Mouse (Mus musculus): ENCODE results near the gene Gal3st3. TPM values are rescaled to one million over a fixed set of nuclear protein-coding genes. Genes with fewer than 3 reads are reported as not detected.

Gal3st3 gene
- 0.06 TPM in 1 of 2 replicates, not detected in the other for polyA plus RNA-seq (2012; rRNA removed; ENCODE audit: low replicate concordance)

DNA sequence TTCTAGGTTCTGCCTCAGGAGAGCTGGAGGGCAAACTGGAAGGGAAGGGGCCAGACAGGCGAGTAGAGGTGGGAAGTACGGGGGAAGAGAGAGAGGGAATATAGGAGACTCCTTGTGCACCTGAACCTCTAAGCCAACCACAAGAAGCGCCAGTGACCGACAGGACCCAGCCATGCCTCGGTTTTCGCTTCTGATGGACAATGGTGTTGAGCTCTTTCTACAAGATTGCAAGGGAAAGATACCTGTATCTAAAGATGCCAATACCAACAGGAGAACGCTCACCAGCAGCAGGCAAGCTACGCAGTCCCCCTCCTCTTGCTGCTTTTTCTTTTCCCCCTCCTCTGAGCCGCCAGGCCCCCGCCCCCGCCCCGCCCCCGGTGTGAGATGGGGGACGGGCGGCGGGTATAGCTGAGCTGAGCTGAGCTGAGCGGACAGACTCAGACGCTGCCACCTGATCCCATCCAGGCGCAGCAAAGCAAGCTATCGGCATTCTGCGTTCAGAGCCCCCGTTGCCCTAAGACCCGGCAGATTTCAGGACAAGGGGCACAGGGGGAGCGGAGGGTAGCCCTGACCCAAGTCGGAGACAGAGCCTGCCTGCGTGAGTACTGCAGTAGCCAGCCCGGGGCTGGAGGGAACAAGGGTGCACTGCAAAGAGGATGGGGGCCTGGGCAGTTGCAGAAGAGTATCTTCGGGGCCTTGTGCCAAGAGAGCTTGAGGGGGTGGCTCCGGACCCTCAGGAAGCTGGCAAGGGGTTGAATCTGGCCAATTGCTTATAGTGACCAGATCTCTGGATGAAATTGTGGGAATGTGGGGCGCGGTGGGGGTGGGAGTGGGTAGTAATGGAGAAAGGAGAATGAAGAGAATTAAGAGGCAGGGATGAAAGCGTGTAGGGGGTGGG is at the start of gene Gal3st3:
Gal3st3 (plus strand) TSS at position 429 of the 898 bp plus-strand sequence.

DNA sequence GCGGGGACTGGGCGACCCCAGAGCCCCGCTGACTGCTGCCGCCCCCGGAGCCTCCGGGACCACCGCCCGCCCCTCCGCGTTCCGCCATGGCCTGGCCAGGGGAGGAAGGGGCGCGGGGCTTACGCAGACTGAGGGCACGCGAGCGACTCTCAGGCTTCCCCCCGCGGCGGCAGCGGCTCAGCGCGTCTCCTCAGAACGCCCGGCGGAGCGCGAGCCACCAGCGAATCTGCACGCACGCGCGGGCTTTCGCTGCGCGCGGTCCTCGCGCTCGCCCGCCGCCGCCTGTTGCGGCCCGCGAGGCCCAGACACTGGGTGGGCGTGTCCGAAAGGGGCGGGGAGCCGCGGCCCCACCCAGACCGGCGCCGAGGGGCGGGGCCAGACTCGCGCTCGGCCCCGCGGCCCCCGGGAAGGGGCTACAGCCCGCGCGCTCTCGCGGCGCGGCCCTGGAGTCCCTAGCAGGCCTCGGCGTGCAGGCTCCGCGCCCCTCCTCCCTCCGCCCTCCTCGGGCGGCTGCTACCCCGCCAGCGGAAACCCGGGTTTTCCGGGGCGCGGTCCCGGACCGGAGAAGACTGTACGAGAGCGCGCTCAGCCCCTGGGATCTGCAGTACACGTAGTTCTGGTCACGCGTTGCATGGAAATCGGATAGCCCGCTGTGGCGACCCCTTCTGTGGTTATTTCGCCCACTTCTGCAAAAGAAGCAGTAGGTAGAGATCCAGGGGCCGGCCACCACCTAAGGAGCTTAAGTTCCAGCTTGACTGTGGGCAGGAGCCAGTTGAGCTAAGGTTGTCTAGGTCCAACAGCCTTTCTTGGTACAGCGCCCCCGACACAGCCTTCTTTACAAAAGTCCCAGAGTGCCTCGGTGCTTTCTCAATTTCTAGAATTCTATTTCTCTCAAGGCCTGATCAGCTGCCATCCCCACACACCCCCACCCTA is 25.1 kb upstream of the Gal3st3 start, which contains the start of gene Pacs1:
Pacs1 (minus strand) TSS at position 319 of the 933 bp plus-strand sequence.

DNA sequence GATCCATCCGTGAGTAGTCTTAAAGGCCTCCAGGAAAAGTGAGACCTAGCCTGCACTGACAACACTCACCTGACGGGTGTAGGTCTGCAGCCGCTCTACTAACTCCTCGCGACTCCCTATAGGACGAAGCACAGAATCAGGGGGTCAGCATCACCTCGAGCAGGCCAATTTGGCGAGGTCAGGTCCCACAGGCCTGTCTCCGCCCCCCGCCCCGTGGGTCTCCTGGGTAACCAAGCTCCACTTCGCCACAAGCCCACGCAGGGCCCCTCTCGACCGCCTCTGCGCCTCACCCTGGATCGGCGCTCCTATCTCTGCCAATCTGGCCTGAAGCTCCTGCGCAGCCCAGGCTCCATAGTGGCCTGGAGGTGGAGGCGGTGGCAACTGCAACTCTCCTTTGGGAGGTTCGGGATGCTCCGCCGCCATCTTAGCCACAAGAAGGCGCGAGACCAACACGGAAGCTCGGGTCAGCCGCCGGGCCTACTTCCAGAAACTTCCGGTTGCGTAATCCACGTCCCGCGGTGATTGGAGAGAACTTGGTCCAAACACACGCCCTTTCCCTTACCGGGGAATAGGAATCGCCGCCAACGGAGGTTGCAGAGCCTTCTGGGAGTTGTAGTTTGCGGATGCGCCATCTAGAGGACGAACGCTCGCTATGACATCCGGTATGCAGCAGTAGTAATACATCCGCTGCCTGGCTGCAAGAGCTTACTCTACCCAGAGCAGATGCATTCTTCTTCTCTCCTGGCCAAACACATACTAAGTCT is 3.0 kb upstream of the Gal3st3 start, which contains the start of gene Sf3b2:
Sf3b2 (minus strand) TSS at position 484 of the 764 bp plus-strand sequence.

DNA sequence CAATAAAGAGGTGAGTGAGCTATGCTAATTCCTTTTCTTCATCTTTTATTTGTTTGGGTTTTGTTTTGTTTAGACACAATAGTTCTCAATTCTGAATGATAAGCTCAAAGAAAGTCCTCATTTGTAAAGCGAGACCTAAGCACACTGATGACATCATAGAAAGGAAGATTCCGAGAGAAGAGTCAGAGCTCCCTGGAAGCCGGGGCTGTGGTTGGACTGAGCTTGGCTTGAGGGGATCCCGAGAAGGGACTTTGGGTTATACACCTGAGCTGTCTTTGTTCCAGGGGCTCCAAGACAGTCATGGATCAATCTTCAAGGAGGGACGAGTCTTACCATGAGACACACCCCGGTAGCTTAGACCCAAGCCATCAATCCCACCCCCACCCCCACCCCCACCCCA is 37.3 kb downstream of the Gal3st3 start, which contains the start of gene Catsper1:
Catsper1 (plus strand) TSS at position 301 of the 400 bp plus-strand sequence.

DNA sequence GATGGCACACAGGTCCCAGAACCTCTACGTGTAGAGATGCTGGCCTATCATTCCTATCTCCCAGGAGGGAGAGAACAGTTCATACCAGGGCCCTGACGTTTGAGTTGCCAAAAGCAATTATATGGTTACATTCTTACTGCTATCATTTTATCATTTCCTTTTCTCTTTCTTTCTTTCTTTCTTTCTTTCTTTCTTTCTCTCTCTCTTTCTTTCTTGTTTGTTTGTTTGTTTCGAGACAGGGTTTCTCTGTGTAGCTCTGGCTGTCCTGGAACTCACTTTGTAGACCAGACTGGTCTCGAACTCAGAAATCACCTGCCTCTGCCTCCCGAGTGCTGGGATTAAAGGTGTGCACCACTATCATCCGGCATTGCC is 51.4 kb downstream of the Gal3st3 start, which contains the start of gene Cst6:
Cst6 (minus strand) TSS at position 73 of the 372 bp plus-strand sequence.

Other genes starting within 250 kb of the Gal3st3 start
- gene Rin1, start 247.8 kb upstream of the Gal3st3 start, polyA plus RNA-seq (2012; rRNA removed; ENCODE audit: low replicate concordance), result 7.9 and 14.8 TPM in 2 replicates
- 89.6 and 139 TPM in 2 replicates for gene Cd248, start 230.3 kb upstream of the Gal3st3 start, polyA plus RNA-seq (2012; rRNA removed; ENCODE audit: low replicate concordance)
- 2.0 and 9.4 TPM in 2 replicates for gene Tmem151a, start 212.8 kb upstream of the Gal3st3 start, polyA plus RNA-seq (2012; rRNA removed; ENCODE audit: low replicate concordance)
- 187 and 209 TPM in 2 replicates for gene Yif1a, start 209.8 kb upstream of the Gal3st3 start, polyA plus RNA-seq (2012; rRNA removed; ENCODE audit: low replicate concordance)
- 0.57 and 4.0 TPM in 2 replicates for gene Cnih2, start 199.8 kb upstream of the Gal3st3 start, polyA plus RNA-seq (2012; rRNA removed; ENCODE audit: low replicate concordance)
- 251 and 376 TPM in 2 replicates for gene Rab1b, start 191.3 kb upstream of the Gal3st3 start, polyA plus RNA-seq (2012; rRNA removed; ENCODE audit: low replicate concordance)
- 29.8 and 50.9 TPM in 2 replicates for gene Klc2, start 179.8 kb upstream of the Gal3st3 start, polyA plus RNA-seq (2012; rRNA removed; ENCODE audit: low replicate concordance)
- gene Pacs1, start 25.2 kb upstream of the Gal3st3 start, polyA plus RNA-seq (2012; rRNA removed; ENCODE audit: low replicate concordance), result 23.2 and 41.8 TPM in 2 replicates
- 65.2 and 132 TPM in 2 replicates for gene Sf3b2, start 2.9 kb upstream of the Gal3st3 start, polyA plus RNA-seq (2012; rRNA removed; ENCODE audit: low replicate concordance)
- gene Catsper1, start 37.4 kb downstream of the Gal3st3 start, polyA plus RNA-seq (2012; rRNA removed; ENCODE audit: low replicate concordance), result not detected in 2 replicates
- gene Cst6, start 51.2 kb downstream of the Gal3st3 start, polyA plus RNA-seq (2012; rRNA removed; ENCODE audit: low replicate concordance), result 1.9 and 2.5 TPM in 2 replicates
- gene Eif1ad, start 68.4 kb downstream of the Gal3st3 start, polyA plus RNA-seq (2012; rRNA removed; ENCODE audit: low replicate concordance), result 17.1 and 26.5 TPM in 2 replicates
- gene Banf1, start 68.8 kb downstream of the Gal3st3 start, polyA plus RNA-seq (2012; rRNA removed; ENCODE audit: low replicate concordance), result 111 and 157 TPM in 2 replicates
- 19.3 and 31.1 TPM in 2 replicates for gene Sart1, start 90.4 kb downstream of the Gal3st3 start, polyA plus RNA-seq (2012; rRNA removed; ENCODE audit: low replicate concordance)
- not detected in 2 replicates for gene Tsga10ip, start 104.2 kb downstream of the Gal3st3 start, polyA plus RNA-seq (2012; rRNA removed; ENCODE audit: low replicate concordance)
- gene Drap1, start 126.6 kb downstream of the Gal3st3 start, polyA plus RNA-seq (2012; rRNA removed; ENCODE audit: low replicate concordance), result 143 and 150 TPM in 2 replicates
- 87.8 and 92.8 TPM in 2 replicates for gene AI837181, start 126.8 kb downstream of the Gal3st3 start, polyA plus RNA-seq (2012; rRNA removed; ENCODE audit: low replicate concordance)
- 0.20 and 0.91 TPM in 2 replicates for gene Fosl1, start 149.2 kb downstream of the Gal3st3 start, polyA plus RNA-seq (2012; rRNA removed; ENCODE audit: low replicate concordance)
- gene Ccdc85b, start 159.6 kb downstream of the Gal3st3 start, polyA plus RNA-seq (2012; rRNA removed; ENCODE audit: low replicate concordance), result 7.7 and 13.9 TPM in 2 replicates
- gene Fibp, start 162.3 kb downstream of the Gal3st3 start, polyA plus RNA-seq (2012; rRNA removed; ENCODE audit: low replicate concordance), result 121 and 164 TPM in 2 replicates
- gene Ctsw, start 170.2 kb downstream of the Gal3st3 start, polyA plus RNA-seq (2012; rRNA removed; ENCODE audit: low replicate concordance), result 3.3 and 9.7 TPM in 2 replicates
- 75.7 and 232 TPM in 2 replicates for gene Efemp2, start 175.6 kb downstream of the Gal3st3 start, polyA plus RNA-seq (2012; rRNA removed; ENCODE audit: low replicate concordance)
- 34.1 and 53.2 TPM in 2 replicates for gene Mus81, start 190.1 kb downstream of the Gal3st3 start, polyA plus RNA-seq (2012; rRNA removed; ENCODE audit: low replicate concordance)
- 582 and 661 TPM in 2 replicates for gene Cfl1, start 192.1 kb downstream of the Gal3st3 start, polyA plus RNA-seq (2012; rRNA removed; ENCODE audit: low replicate concordance)
- 1.7 and 2.2 TPM in 2 replicates for gene 1700020D05Rik, start 205.5 kb downstream of the Gal3st3 start, polyA plus RNA-seq (2012; rRNA removed; ENCODE audit: low replicate concordance)
- gene Snx32, start 212.2 kb downstream of the Gal3st3 start, polyA plus RNA-seq (2012; rRNA removed; ENCODE audit: low replicate concordance), result 19.9 and 27.1 TPM in 2 replicates

Measured in subcutaneous adipose tissue, adult 2 months (tissue).